Mouse (Mus musculus): ENCODE data around the gene Adprm.

- no peak for TF ChIP-seq CHD2 (IDR thresholded peaks at IDR 0.05; ENCODE audit: low read depth, low read length)
- TF ChIP-seq HCFC1 (IDR thresholded peaks at IDR 0.05; ENCODE audit: borderline replicate concordance, insufficient read depth, low read length), result no peak
Measured at GRCm38 (mm10) chr11:67001717-67002116, 50.7 kb downstream of the Adprm start.
